Mouse (Mus musculus) limb, embryonic 10.5 days (tissue): ENCODE measurements around the gene Antxr1. TPM values are rescaled to one million over a fixed set of nuclear protein-coding genes. Genes with fewer than 3 reads are reported as not detected.
A peak's percentile ranks its signal among the peaks of the same experiment; 100 is the strongest.

Experiments
- DNase-seq: peaks from one replicate; pipeline ENCODE4 v3.0.0-alpha.2; 2017; ENCODE audit warnings: low spot score
- H3K27ac ChIP-seq: fragments of 300-500 bp; sonication (generic); 2 replicates; pipeline ENCODE4 v1.5.1; 2016; ENCODE audit warnings: mild to moderate bottlenecking
- H3K27me3 ChIP-seq: fragments of 300-500 bp; sonication (generic); 2 replicates; pipeline ENCODE4 v1.6.1; 2016; ENCODE audit warnings: low read depth, mild to moderate bottlenecking; ENCODE audit not compliant: poor library complexity, severe bottlenecking
- H3K36me3 ChIP-seq: fragments of 300-500 bp; sonication (generic); 2 replicates; pipeline ENCODE4 v1.6.1; 2016; ENCODE audit warnings: mild to moderate bottlenecking, moderate library complexity
- H3K4me1 ChIP-seq: fragments of 300-500 bp; sonication (generic); 2 replicates; pipeline ENCODE4 v1.6.1; 2016
- H3K4me3 ChIP-seq: fragments of 300-500 bp; sonication (generic); 2 replicates; pipeline ENCODE4 v1.5.1; 2016; ENCODE audit warnings: mild to moderate bottlenecking, moderate library complexity
- H3K9me3 ChIP-seq: fragments of 300-500 bp; sonication (generic); replicated peaks from 2 replicates; pipeline ENCODE4 v1.6.1; 2016; ENCODE audit warnings: mild to moderate bottlenecking
- WGBS: fragments of 180-500 bp; shearing (Covaris S2); methylation state at CpG from one replicate; pipeline ENCODE4 v1.1.7; 2016; 5-methylcytosine and 5-hydroxymethylcytosine counted together
- polyA plus RNA-seq: library from polyadenylated mRNA; unstranded; fragments of >200 nt; fragmentation: Nextera tagmentation; extraction: Ambion mirVana; gene quantifications from 2 replicates; pipeline ENCODE4 v1.2.1, GENCODE M21; 2016

The Antxr1 gene
- polyA plus RNA-seq, 1 experiment from 2014 or later, result 9.5 TPM

- no peak for DNase-seq
- WGBS, result 90% methylated on average over 2 of the region's 2 CpGs
- Histone ChIP-seq H3K4me1 (no peaks in the 10 kb centered on the region), H3K36me3 (peaks cover 6% of the 10 kb centered on the region; the same call in 1 of the 2 replicates), H3K4me3 (no peak overlapping the region), H3K27ac (no peak overlapping the region), H3K9me3 (no peaks in the 10 kb centered on the region), H3K27me3 (no peaks in the 10 kb centered on the region)
Observed at GRCm38 (mm10) chr6:87323381-87323780, 12.2 kb downstream of the Antxr1 start.

DNA sequence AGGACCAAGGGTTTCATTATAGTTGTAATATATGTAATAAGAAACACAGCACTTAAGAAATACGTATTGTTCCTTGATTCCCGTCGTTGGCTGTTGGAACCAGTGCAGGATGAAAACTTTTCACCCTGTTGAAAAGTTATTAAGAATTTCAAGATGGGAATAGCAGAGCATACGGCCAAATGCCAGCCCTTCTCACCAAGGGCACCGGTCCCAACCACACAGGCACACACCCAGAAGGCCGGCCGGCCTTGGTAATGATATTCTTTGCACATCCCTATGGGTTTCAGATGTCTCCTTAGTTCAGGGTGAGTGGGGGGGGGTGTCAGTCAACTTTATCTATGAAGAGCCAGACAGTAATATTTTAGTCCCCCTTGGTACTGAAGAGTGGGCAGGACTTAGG lies 17.0 kb downstream of the Antxr1 start:
- Histone ChIP-seq H3K9me3 (no peaks in the 10 kb centered on the region), H3K4me3 (no peak overlapping the region), H3K36me3 (peaks cover 2% of the 10 kb centered on the region; the same call in 1 of the 2 replicates), H3K4me1 (no peaks in the 10 kb centered on the region), H3K27me3 (no peaks in the 10 kb centered on the region), H3K27ac (no peak overlapping the region)
- WGBS, result 93% methylated on average over 7 of the region's 7 CpGs
- no peak for DNase-seq

- 93% methylated on average over 8 of the region's 8 CpGs for WGBS
- Histone ChIP-seq H3K9me3 (no peaks in the 10 kb centered on the region), H3K36me3 (peaks cover 11% of the 10 kb centered on the region), H3K27ac (no peak overlapping the region), H3K4me3 (no peak overlapping the region), H3K4me1 (no peaks in the 10 kb centered on the region), H3K27me3 (no peaks in the 10 kb centered on the region)
- no peak for DNase-seq
Observed at GRCm38 (mm10) chr6:87316966-87317365, 18.7 kb downstream of the Antxr1 start.

GRCm38 (mm10) chr6:87312761-87313160 lies 22.9 kb downstream of the Antxr1 start:
- Histone ChIP-seq H3K27me3 (no peaks in the 10 kb centered on the region), H3K9me3 (no peaks in the 10 kb centered on the region), H3K36me3 (peaks cover 50% of the 10 kb centered on the region), H3K4me1 (no peaks in the 10 kb centered on the region), H3K27ac (no peak overlapping the region), H3K4me3 (no peak overlapping the region)
- DNase-seq, result no peak
- WGBS, result 74% methylated on average over 4 of the region's 4 CpGs

- DNase-seq, result no peak
- no peak overlapping the region for H3K27ac ChIP-seq
- no peak overlapping the region for H3K4me3 ChIP-seq
- 92% methylated on average over 8 of the region's 8 CpGs for WGBS
- H3K4me1 ChIP-seq, result peaks cover 29% of the 10 kb centered on the region
- H3K36me3 ChIP-seq, result peaks cover 55% of the 10 kb centered on the region
- H3K9me3 ChIP-seq, result no peaks in the 10 kb centered on the region
- no peaks in the 10 kb centered on the region for H3K27me3 ChIP-seq
Observed at GRCm38 (mm10) chr6:87304486-87304885, 31.1 kb downstream of the Antxr1 start.

DNA sequence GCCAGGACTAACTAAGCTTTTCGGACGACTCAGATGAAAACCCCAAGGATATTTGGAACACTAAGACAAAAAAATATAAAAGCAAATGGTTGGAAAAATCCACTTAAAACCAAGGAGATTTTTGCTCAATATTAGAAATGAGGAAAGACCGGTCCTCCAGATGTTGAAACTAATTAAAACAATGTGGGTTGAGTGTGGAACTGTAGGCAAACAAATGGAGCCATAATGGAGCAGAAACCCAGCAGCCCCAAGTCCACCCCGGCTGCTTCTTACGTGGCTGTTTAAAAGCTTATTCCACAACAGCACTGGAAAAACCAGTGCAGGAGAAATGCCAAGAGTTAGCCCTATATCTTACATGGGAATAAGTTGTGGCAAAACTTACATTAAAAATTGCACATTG lies 32.9 kb downstream of the Antxr1 start:
- H3K9me3 ChIP-seq, result no peaks in the 10 kb centered on the region
- peaks cover 37% of the 10 kb centered on the region for H3K36me3 ChIP-seq
- no peak for DNase-seq
- WGBS, result 57% methylated on average over 5 of the region's 5 CpGs
- peak overlapping the region; percentile 62 for H3K27ac ChIP-seq
- no peaks in the 10 kb centered on the region for H3K27me3 ChIP-seq
- peaks cover 29% of the 10 kb centered on the region for H3K4me1 ChIP-seq
- H3K4me3 ChIP-seq, result no peak overlapping the region

GRCm38 (mm10) chr6:87301991-87302390 lies 33.6 kb downstream of the Antxr1 start:
- DNase-seq, result no peak
- H3K27me3 ChIP-seq, result no peaks in the 10 kb centered on the region
- H3K4me1 ChIP-seq, result peaks cover 29% of the 10 kb centered on the region
- no peak overlapping the region for H3K4me3 ChIP-seq
- no peaks in the 10 kb centered on the region for H3K9me3 ChIP-seq
- 0 out of 2 replicates have a peak overlapping the region, but pooled peaks have one; percentile 34 for H3K27ac ChIP-seq
- WGBS, result 55% methylated on average over 4 of the region's 4 CpGs
- H3K36me3 ChIP-seq, result peaks cover 31% of the 10 kb centered on the region

DNA sequence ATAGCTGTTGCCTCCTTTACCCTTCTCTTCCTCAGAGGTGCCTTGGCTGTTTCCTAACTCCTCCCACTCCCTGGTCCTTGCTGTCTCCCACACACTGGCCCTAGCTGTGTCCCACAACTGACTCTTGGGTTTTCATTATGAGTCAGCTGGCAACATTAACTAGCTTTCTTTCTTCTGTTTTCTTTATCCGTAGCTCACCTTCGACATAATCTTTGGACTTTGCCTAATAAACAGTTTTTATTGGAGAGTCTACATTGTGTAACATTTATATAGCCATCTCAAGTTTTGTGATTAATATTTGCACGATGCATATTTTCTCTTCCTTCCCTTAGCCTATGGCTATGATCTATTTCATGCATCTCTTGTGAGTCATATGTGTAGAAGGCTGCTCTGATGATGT lies 40.7 kb downstream of the Antxr1 start:
- Histone ChIP-seq H3K27ac (no peak overlapping the region), H3K4me1 (no peaks in the 10 kb centered on the region), H3K4me3 (no peak overlapping the region), H3K9me3 (no peaks in the 10 kb centered on the region), H3K36me3 (peaks cover 26% of the 10 kb centered on the region), H3K27me3 (no peaks in the 10 kb centered on the region)
- DNase-seq, result no peak
- 94% methylated on average over 3 of the region's 3 CpGs for WGBS

GRCm38 (mm10) chr6:87292911-87293851 lies 42.4 kb downstream of the Antxr1 start:
- no peak overlapping the region for H3K27ac ChIP-seq
- H3K36me3 ChIP-seq, result peaks cover 36% of the 10 kb centered on the region
- no peaks in the 10 kb centered on the region for H3K9me3 ChIP-seq
- H3K27me3 ChIP-seq, result no peaks in the 10 kb centered on the region
- no peaks in the 10 kb centered on the region for H3K4me1 ChIP-seq
- no peak for DNase-seq
- 87% methylated on average over 18 of the region's 18 CpGs for WGBS
- H3K4me3 ChIP-seq, result no peak overlapping the region

DNA sequence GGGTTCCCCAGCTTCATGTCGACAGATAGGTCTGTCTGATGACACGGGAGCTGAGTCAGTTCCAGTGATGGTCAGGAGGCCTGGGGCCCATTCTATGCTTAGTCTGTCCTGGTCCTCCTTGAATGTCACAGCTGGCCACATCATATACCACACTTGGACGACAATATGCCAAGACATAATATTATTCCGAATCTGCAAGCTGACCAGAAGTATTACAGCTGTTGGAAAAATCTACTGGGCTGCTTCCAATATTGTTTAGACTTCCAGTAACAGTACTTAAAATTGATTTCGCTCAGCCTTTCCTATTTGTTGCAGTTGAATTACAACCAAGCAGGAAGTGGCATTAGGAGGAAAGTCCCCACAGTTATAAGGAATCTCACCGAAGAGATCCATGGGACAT lies 48.4 kb downstream of the Antxr1 start:
- no peak for DNase-seq
- H3K4me3 ChIP-seq, result no peak overlapping the region
- peaks cover 68% of the 10 kb centered on the region for H3K36me3 ChIP-seq
- WGBS, result 94% methylated on average over 6 of the region's 6 CpGs
- no peaks in the 10 kb centered on the region for H3K9me3 ChIP-seq
- no peak overlapping the region for H3K27ac ChIP-seq
- H3K4me1 ChIP-seq, result no peaks in the 10 kb centered on the region
- H3K27me3 ChIP-seq, result no peaks in the 10 kb centered on the region

DNA sequence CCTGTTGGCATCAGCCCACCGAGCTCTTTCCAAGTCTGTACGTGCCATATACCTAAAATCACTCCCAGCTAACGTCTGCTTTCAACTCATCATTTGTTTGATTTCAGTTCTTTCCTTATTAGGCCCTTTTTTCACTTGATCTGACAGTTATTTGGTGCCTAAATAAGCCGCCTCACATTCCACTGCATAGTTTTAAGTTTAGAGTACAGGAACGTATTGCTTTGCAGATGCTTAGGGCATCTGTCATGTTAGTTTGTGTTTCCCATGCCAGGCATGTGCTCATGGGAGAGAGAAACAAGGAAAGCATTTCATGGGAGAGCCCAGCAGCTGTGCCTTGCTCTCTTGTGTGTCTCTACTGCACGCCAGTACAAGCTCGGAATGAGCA lies 50.3 kb downstream of the Antxr1 start:
- H3K27me3 ChIP-seq, result no peaks in the 10 kb centered on the region
- WGBS, result 86% methylated on average over 7 of the region's 7 CpGs
- no peak for DNase-seq
- H3K9me3 ChIP-seq, result no peaks in the 10 kb centered on the region
- no peak overlapping the region for H3K27ac ChIP-seq
- H3K4me3 ChIP-seq, result no peak overlapping the region
- peaks cover 70% of the 10 kb centered on the region for H3K36me3 ChIP-seq
- peaks cover 3% of the 10 kb centered on the region; the same call in 1 of the 2 replicates for H3K4me1 ChIP-seq

- Histone ChIP-seq H3K9me3 (no peaks in the 10 kb centered on the region), H3K4me3 (no peak overlapping the region), H3K4me1 (peaks cover 8% of the 10 kb centered on the region), H3K36me3 (peaks cover 70% of the 10 kb centered on the region), H3K27me3 (no peaks in the 10 kb centered on the region), H3K27ac (no peak overlapping the region)
- DNase-seq, result no peak
- WGBS, result 89% methylated on average over 11 of the region's 11 CpGs
Observed at GRCm38 (mm10) chr6:87284716-87285364, 50.8 kb downstream of the Antxr1 start.

DNA sequence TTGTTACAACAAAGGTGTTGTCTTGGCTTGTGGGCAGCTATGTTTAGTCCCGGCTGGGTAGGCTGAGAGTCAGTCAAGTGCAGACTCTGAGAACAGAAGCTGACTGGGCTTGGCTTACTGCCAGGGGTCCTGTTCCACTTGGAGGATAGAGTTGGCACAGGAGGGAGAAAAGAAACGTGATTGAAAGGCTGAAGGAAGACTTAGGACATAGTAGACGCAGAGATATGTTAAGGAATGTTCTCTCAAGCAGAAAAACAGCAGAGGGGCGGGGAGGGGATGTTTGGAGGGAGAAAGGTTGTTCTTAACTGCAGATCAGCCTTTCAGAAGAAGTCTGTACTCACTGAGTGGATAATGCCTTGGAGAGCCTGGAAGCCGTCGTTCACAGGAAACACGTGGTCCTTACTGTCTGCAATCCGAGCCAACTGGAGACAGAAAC lies 53.3 kb downstream of the Antxr1 start:
- Histone ChIP-seq H3K27me3 (no peaks in the 10 kb centered on the region), H3K9me3 (no peaks in the 10 kb centered on the region), H3K36me3 (peaks cover 59% of the 10 kb centered on the region), H3K4me3 (no peak overlapping the region), H3K4me1 (peaks cover 22% of the 10 kb centered on the region), H3K27ac (no peak overlapping the region)
- DNase-seq, result no peak
- WGBS, result 79% methylated on average over 8 of the region's 8 CpGs
